Mouse (Mus musculus) CH12F3 (cell line): ENCODE measurements around the gene Pnkd.

Experiments
- in situ Hi-C: fragments of 300-500 bp; cut with MboI; formaldehyde crosslinking; loops from 2 replicates; pipeline ENCODE4 v1.14.3; 2020; ENCODE audit warnings: low sequenced_read_pairs

Gene Pnkd

GRCm38 (mm10) chr1:74284543-74285160 lies at the start of gene Pnkd, which contains the start of gene Aamp:
Gene Pnkd, plus strand, starts transcription at chr1:74284930.
Gene Aamp, minus strand, starts transcription at chr1:74284738.
- in situ Hi-C loops = no loop called here

GRCm38 (mm10) chr1:74235938-74236589 lies 48.7 kb upstream of the Pnkd start, which contains the start of gene Arpc2:
Gene Arpc2, plus strand, starts transcription at chr1:74236084.
- in situ Hi-C loops = no loop called here

- in situ Hi-C loops = no loop called here
Measured at GRCm38 (mm10) chr1:74236590-74237317, 48.0 kb upstream of the Pnkd start.

DNA sequence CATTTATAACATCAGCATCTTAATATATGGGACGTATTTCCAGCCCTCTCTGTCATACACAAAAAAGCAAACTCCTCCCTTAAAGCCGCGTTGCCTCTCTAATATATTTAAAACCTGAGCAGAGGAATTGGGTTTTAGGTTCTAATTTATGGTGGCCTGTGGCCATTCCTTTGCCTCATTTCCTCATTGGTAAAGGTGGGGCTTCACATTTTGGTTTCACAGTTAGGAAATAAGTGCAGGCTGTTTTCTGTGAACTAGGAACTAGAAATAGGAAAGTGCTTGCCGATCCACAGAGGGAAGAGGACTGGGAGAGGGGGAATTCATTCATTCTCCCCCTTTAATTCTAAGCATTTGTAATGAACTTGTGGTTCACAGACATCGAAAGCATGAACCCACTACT lies 47.1 kb upstream of the Pnkd start:
- in situ Hi-C loops = no loop called here

GRCm38 (mm10) chr1:74238136-74238535 lies 46.6 kb upstream of the Pnkd start:
- in situ Hi-C loops = no loop called here

GRCm38 (mm10) chr1:74239162-74239561 lies 45.6 kb upstream of the Pnkd start:
- in situ Hi-C loops = no loop called here

- in situ Hi-C loops = no loop called here
Measured at GRCm38 (mm10) chr1:74239618-74240017, 45.1 kb upstream of the Pnkd start.

DNA sequence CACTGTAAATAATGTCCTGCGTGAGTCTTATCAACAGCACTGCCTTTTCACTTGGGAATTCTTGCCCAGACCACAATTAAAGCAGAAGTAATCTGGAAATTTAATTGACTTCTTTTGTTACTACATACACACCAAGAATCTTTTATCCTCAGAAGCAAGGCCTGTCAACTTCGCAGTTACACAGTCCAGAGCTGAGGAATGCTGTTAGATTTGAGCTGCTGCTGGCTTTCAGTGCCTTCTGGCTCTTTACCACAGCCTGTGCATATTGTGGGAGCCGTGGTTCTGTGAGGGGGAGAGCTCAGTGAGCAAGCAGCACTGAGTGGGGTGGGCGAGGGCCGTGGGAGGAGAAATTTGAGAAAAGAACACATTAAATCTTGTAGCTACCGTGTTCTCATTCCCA lies 44.4 kb upstream of the Pnkd start:
- in situ Hi-C loops = no loop called here

- in situ Hi-C loops = no loop called here
Measured at GRCm38 (mm10) chr1:74240832-74241231, 43.9 kb upstream of the Pnkd start.

DNA sequence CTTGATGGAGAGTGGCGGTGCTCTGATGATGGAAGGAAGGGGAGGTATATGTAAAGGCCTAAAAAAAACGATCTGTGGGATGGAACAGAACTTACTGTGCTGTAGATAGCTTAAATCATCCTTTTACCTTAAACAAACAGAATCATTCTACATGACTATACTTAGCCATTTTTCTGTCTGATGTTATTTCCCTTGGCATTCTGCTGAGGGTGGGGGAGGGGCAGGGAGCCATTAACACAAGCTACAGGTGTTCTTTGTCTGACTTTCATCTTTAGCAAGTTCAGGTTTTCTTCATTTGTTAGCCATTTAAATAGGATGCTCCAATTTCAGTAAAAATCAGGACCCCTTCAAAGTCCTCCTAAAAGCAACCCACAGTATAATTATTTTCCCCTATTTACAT lies 39.2 kb upstream of the Pnkd start:
- in situ Hi-C loops = no loop called here

DNA sequence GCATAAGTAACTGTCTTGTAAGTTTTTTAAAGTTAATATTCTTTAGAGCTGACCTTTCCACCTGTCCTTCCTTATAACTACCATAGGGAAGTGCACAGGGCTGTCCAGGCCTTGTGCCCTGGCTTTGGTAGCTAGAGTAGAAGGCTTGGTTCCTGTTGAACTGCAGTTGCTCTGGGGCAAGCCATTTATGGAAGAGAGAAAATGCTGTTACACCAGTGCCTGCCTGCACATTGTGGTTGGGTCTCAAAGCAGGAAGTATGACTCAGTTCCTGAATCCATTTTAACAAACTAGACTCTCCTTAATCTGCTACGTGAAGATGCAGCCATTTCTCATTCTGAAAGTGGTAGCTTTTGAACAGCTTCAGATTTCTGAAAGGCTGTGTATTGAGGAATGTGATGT lies 35.9 kb upstream of the Pnkd start:
- in situ Hi-C loops = no loop called here

DNA sequence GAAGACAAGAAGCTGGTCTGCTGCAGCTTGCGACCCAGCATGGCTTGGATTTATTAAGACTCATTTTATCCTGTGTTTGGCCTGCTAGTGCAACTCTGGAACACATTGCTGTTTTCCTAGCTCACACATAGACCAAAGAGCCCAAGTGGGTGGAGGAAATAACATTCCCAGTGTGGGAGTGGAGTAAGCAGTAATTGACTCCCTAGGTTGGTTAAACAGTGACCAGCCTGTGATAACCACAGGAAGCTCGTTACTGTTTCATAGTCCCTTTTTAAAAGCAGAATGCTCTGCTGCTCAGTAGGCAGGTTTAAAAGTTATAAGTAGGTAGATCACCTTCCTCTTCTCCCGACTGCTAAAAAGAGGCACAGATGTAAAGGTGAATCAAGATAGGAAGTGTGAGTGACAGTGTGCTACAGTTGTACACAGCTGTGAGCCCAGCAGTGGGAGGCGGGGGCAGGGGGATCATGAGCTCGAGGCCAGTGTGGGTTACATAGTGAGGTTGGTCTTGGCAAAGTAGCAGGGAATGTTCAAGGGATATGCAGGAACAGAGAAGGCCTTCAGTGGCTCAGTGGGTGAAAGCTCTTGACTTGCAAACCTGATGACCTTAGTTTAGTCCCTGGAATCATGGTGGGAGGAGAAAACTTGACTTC lies 35.3 kb upstream of the Pnkd start:
- in situ Hi-C loops = no loop called here

DNA sequence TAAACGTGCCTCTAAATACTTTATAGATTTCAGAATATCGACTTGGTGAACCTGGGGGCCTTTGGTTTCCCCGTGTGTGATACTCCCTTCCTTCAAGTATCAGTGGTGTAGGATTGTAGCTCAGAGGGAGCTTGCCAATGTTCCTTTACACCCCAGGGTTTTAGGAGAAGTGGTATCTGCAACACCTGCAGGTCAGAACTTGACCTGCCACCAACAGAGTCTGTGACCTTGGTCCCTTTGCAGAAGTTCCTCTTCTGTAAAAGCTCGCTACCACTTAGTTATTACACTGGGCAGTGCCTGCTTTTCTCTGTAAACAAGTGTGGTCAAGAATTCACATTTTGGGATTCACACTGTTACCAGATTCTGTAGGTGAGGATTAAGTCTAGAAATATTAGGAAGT lies 34.6 kb upstream of the Pnkd start:
- in situ Hi-C loops = no loop called here

- in situ Hi-C loops = no loop called here
Measured at GRCm38 (mm10) chr1:74255704-74256345, 28.9 kb upstream of the Pnkd start.

- in situ Hi-C loops = no loop called here
Measured at GRCm38 (mm10) chr1:74256782-74257181, 27.9 kb upstream of the Pnkd start.

DNA sequence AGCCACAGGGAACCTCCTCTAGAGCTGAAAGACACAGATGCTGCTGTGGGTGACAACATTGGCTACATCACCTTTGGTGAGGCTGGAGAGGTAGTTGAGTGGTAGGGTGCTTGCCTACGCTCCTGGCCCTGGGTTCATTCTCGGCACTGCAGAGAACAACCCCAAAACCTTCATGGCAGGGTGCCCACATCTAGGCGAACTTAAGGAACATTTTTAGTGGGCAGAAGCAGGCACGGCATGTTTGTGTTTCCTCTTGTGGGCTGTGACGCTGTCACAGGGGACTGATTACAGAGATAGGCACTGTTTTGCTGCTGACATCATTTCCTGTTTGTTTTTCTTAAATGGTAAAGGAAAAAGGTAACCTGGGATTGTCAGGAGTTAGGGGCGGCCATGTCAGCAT lies 22.2 kb upstream of the Pnkd start:
- in situ Hi-C loops = no loop called here

DNA sequence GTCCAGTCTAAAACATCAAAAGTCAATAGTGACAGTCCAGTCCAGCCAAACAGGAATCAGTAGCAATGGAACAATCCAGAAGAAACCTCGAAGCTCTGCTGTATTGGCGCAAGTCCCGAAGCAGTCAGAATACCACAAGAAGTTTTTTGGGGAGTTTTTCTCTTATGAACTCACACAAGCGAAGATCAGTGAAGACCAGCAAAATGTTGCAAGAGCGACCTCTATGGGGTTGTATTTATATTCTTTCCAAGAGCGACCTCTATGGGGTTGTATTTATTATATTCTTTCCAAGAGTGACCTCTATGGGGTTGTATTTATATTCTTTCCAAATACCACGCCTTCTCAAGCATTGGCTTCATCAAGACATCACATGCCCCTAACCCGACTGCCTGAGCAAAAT lies 16.0 kb upstream of the Pnkd start:
- in situ Hi-C loops = no loop called here

GRCm38 (mm10) chr1:74271659-74272058 lies 13.1 kb upstream of the Pnkd start:
- in situ Hi-C loops = no loop called here

DNA sequence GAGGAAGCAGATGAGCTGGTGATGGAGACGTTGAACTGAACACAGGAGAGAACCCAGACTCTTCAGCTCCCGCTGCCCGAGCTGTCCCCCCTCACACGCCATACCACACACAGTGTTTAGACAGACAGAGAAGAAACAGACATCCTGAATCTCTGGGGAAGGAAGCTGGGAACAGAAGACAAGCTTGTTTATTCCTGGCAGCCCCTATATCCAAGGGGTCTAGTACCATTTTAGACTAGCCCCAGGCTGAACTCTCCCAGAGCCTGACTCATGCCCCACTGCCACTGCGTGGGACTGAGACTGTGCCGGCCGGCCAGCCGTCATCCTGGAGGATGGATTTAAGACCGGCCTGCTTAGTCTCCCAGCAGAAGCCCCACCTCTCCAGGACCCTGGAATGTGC lies 9.7 kb upstream of the Pnkd start:
- in situ Hi-C loops = no loop called here

GRCm38 (mm10) chr1:74277041-74277440 lies 7.7 kb upstream of the Pnkd start:
- in situ Hi-C loops = no loop called here

DNA sequence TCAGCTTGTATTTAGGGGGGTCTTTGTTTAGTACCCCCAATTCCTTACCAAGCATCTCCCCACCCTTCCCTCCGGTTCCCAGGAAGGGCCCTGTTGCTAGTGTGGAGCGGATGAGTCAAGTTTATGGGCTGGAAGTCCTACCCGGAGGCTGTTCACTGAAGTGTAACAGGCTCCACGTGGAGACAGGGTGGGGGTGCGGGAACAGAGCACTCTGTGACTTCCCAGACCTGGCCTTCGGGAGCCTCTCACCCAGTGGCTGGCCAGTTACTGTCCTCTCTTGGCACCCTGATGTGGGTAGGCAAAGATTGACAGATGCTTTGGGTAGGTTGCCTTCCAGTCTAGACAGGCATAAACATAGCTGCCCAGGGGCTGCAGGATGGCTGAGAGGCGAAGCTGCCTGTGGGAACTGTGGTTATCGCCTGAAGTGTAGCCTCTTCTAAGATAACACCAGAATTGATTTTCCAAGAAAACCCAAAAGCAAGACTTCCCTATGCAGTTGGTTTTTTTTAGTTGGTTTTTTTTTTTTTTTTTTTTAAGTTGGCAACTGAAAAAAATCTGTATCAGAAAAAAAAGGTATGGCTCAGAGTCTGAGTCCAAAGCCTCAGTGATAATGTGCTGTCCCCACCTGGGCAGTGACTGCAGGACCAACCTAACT lies 6.7 kb upstream of the Pnkd start:
- in situ Hi-C loops = no loop called here
